Mouse (Mus musculus) frontal cortex, postnatal 36 days (tissue): Measurements from ENCODE around the gene Zfand6.

Source experiments
- DNase-seq, 2 experiments: peaks; one replicate each; pipeline ENCODE4 v3.0.0; 2022; ENCODE audit warnings: low spot score in 2 of 2

Gene Zfand6

GRCm38 (mm10) chr7:84594087-84594916, 95.5 kb downstream of the Zfand6 start:
- no peak for DNase-seq

GRCm38 (mm10) chr7:84591347-84591746, 98.4 kb downstream of the Zfand6 start:
- no peak for DNase-seq

- DNase-seq = no peak
These were observed 99.1 kb downstream of the Zfand6 start for GRCm38 (mm10) chr7:84590622-84591021.

GRCm38 (mm10) chr7:84587101-84587783, 102.5 kb downstream of the Zfand6 start:
- no peak for DNase-seq

GRCm38 (mm10) chr7:84586360-84587100, 103.2 kb downstream of the Zfand6 start:
- no peak for DNase-seq

- no peak for DNase-seq
These were observed 104.7 kb downstream of the Zfand6 start for GRCm38 (mm10) chr7:84585086-84585485.

- DNase-seq = peak in 1 of 2 experiments; percentile 54
These were observed 110.0 kb downstream of the Zfand6 start for GRCm38 (mm10) chr7:84579769-84580168.

- peak in 1 of 2 experiments; percentile 69 for DNase-seq
These were observed 110.9 kb downstream of the Zfand6 start for GRCm38 (mm10) chr7:84578841-84579240.

GRCm38 (mm10) chr7:84577034-84577433, 112.7 kb downstream of the Zfand6 start:
- no peak for DNase-seq

GRCm38 (mm10) chr7:84566200-84566599, 123.6 kb downstream of the Zfand6 start:
- DNase-seq = no peak

GRCm38 (mm10) chr7:84564236-84564635, 125.5 kb downstream of the Zfand6 start:
- no peak for DNase-seq
